Mouse (Mus musculus) embryonic facial prominence, embryonic 11.5 days (tissue): ENCODE data around the gene Aldh3b3. TPM values are rescaled to one million over a fixed set of nuclear protein-coding genes. Genes with fewer than 3 reads are reported as not detected.
"Not testable (repeated sequence)": the region's sequence is repeated elsewhere in the genome, so short reads cannot be mapped to it uniquely, and the experiment has no call there.

Experiments used
- ATAC-seq: fragments of 200-750 bp; cut with Nextera tagmentation; replicated peaks from 2 replicates; pipeline ENCODE4 v1.8.0; 2017; ENCODE audit warnings: low read depth; ENCODE audit not compliant: insufficient number of reproducible peaks, low FRiP score, low TSS enrichment
- DNase-seq: peaks from one replicate; pipeline ENCODE4 v3.0.0-alpha.2; 2015; ENCODE audit warnings: low spot score
- H3K27ac ChIP-seq: fragments of 300-500 bp; sonication (generic); replicated peaks from 2 replicates; pipeline ENCODE4 v1.5.1; 2014; ENCODE audit warnings: mild to moderate bottlenecking, low read depth, low read length, control low read depth
- H3K27me3 ChIP-seq: fragments of 300-500 bp; sonication (generic); 2 replicates; pipeline ENCODE4 v1.6.1; 2014; ENCODE audit warnings: mild to moderate bottlenecking, low read length, moderate library complexity, mixed read lengths; ENCODE audit not compliant: control insufficient read depth, insufficient read depth
- H3K36me3 ChIP-seq: fragments of 300-500 bp; sonication (generic); replicated peaks from 2 replicates; pipeline ENCODE4 v1.6.1; 2014; ENCODE audit warnings: low read depth, mild to moderate bottlenecking, low read length, moderate library complexity, mixed read lengths; ENCODE audit not compliant: control insufficient read depth, insufficient read depth
- H3K4me1 ChIP-seq: fragments of 300-500 bp; sonication (generic); 2 replicates; pipeline ENCODE4 v1.6.1; 2014; ENCODE audit warnings: low read length, mixed read lengths; ENCODE audit not compliant: control insufficient read depth, insufficient read depth
- H3K4me2 ChIP-seq: fragments of 300-500 bp; sonication (generic); 2 replicates; pipeline ENCODE4 v1.6.1; 2014; ENCODE audit warnings: low read depth, mild to moderate bottlenecking, control low read depth, low read length, moderate library complexity
- H3K4me3 ChIP-seq: fragments of 300-500 bp; sonication (generic); 2 replicates; pipeline ENCODE4 v1.5.1; 2014; ENCODE audit warnings: low read depth, low read length, control low read depth
- H3K9ac ChIP-seq: fragments of 300-500 bp; sonication (generic); replicated peaks from 2 replicates; pipeline ENCODE4 v1.6.1; 2014; ENCODE audit warnings: mild to moderate bottlenecking, control low read depth, low read length
- H3K9me3 ChIP-seq: fragments of 300-500 bp; sonication (generic); replicated peaks from 2 replicates; pipeline ENCODE4 v1.6.1; 2016; ENCODE audit warnings: mild to moderate bottlenecking, low read length, inconsistent platforms, mixed read lengths; ENCODE audit not compliant: control insufficient read depth
- WGBS: fragments of 180-500 bp; shearing (Covaris S2); extraction: QIAGEN DNeasy Blood & Tissue Kit; methylation state at CpG from one replicate; pipeline ENCODE4 v1.1.7; 2014; 5-methylcytosine and 5-hydroxymethylcytosine counted together
- polyA plus RNA-seq: library from polyadenylated mRNA; unstranded; fragments of >200 nt; fragmentation: Nextera tagmentation; extraction: Ambion mirVana; gene quantifications from 2 replicates; pipeline ENCODE4 v1.2.1, GENCODE M21; 2014

The Aldh3b3 gene
- polyA plus RNA-seq, 1 experiment from 2014 or later: not detected

GRCm38 (mm10) chr19:3955033-3955432 lies 3.4 kb upstream of the Aldh3b3 start:
- 85% methylated on average over 3 of the region's 3 CpGs for WGBS
- ATAC-seq: no peak

GRCm38 (mm10) chr19:3955804-3956203 lies 2.6 kb upstream of the Aldh3b3 start:
- no peak overlapping the region for H3K4me3 ChIP-seq
- 51% methylated on average over 4 of the region's 4 CpGs for WGBS
- no peaks in the 10 kb centered on the region for H3K36me3 ChIP-seq
- H3K27me3 ChIP-seq: no peaks in the 10 kb centered on the region
- no peak overlapping the region for H3K27ac ChIP-seq
- no peak for DNase-seq
- H3K4me1 ChIP-seq: no peaks in the 10 kb centered on the region
- H3K4me2 ChIP-seq: no peak overlapping the region
- H3K9ac ChIP-seq: no peak overlapping the region
- no peak for ATAC-seq
- no peaks in the 10 kb centered on the region for H3K9me3 ChIP-seq

More at GRCm38 (mm10) chr19:3955033-3955432, 3.4 kb upstream of the Aldh3b3 start:
- no peaks in the 10 kb centered on the region for H3K4me1 ChIP-seq
- H3K27me3 ChIP-seq: no peaks in the 10 kb centered on the region
- no peak overlapping the region for H3K27ac ChIP-seq
- no peak for DNase-seq
- no peak overlapping the region for H3K4me2 ChIP-seq
- no peak overlapping the region for H3K4me3 ChIP-seq
- no peaks in the 10 kb centered on the region for H3K9me3 ChIP-seq
- H3K36me3 ChIP-seq: no peaks in the 10 kb centered on the region
- H3K9ac ChIP-seq: no peak overlapping the region

- H3K4me1 ChIP-seq, H3K36me3 ChIP-seq, H3K4me2 ChIP-seq, H3K27ac ChIP-seq, DNase-seq, H3K27me3 ChIP-seq, H3K4me3 ChIP-seq, ATAC-seq, H3K9me3 ChIP-seq, H3K9ac ChIP-seq: not testable (repeated sequence)
- 81% methylated on average over 4 of the region's 5 CpGs for WGBS
Observed at GRCm38 (mm10) chr19:3957296-3958036, 979 bp upstream of the Aldh3b3 start.

GRCm38 (mm10) chr19:3959030-3959429 lies 585 bp downstream of the Aldh3b3 start:
- Histone ChIP-seq H3K9me3 (no peaks in the 10 kb centered on the region), H3K4me3 (no peak overlapping the region), H3K36me3 (no peaks in the 10 kb centered on the region), H3K27ac (no peak overlapping the region), H3K27me3 (no peaks in the 10 kb centered on the region), H3K4me2 (no peak overlapping the region), H3K9ac (no peak overlapping the region), H3K4me1 (no peaks in the 10 kb centered on the region)
- no peak for ATAC-seq
- no peak for DNase-seq

- DNase-seq: no peak
- WGBS: 84% methylated on average over 5 of the region's 5 CpGs
- H3K27ac ChIP-seq: no peak overlapping the region
- no peak overlapping the region for H3K4me3 ChIP-seq
- H3K9ac ChIP-seq: no peak overlapping the region
- H3K4me1 ChIP-seq: no peaks in the 10 kb centered on the region
- H3K27me3 ChIP-seq: no peaks in the 10 kb centered on the region
- no peaks in the 10 kb centered on the region for H3K36me3 ChIP-seq
- ATAC-seq: no peak
- no peaks in the 10 kb centered on the region for H3K9me3 ChIP-seq
- H3K4me2 ChIP-seq: no peak overlapping the region
Observed at GRCm38 (mm10) chr19:3960211-3960610, 1.8 kb downstream of the Aldh3b3 start.

GRCm38 (mm10) chr19:3961805-3962204 lies 3.4 kb downstream of the Aldh3b3 start:
- ATAC-seq, H3K36me3 ChIP-seq, H3K4me2 ChIP-seq, H3K4me1 ChIP-seq, H3K4me3 ChIP-seq, H3K9me3 ChIP-seq, H3K27ac ChIP-seq, H3K27me3 ChIP-seq, H3K9ac ChIP-seq, DNase-seq: not testable (repeated sequence)
- 81% methylated on average over 6 of the region's 6 CpGs for WGBS

GRCm38 (mm10) chr19:3962469-3962868 lies 4.0 kb downstream of the Aldh3b3 start:
- H3K36me3 ChIP-seq: no peaks in the 10 kb centered on the region
- H3K4me1 ChIP-seq: no peaks in the 10 kb centered on the region

GRCm38 (mm10) chr19:3964030-3964429 lies 5.6 kb downstream of the Aldh3b3 start:
- WGBS: 69% methylated on average over 4 of the region's 4 CpGs
- H3K27me3 ChIP-seq: no peaks in the 10 kb centered on the region
- H3K36me3 ChIP-seq: no peaks in the 10 kb centered on the region
- no peak overlapping the region for H3K9ac ChIP-seq
- no peak overlapping the region for H3K4me2 ChIP-seq
- DNase-seq (no peak), ATAC-seq (no peak)
- H3K4me3 ChIP-seq: no peak overlapping the region
- H3K27ac ChIP-seq: no peak overlapping the region
- H3K9me3 ChIP-seq: no peaks in the 10 kb centered on the region
- no peaks in the 10 kb centered on the region for H3K4me1 ChIP-seq

More at GRCm38 (mm10) chr19:3962469-3962868, 4.0 kb downstream of the Aldh3b3 start:
- WGBS: 18% methylated on average over 2 of the region's 2 CpGs
- DNase-seq (peak; percentile 29), ATAC-seq (no peak)
- Histone ChIP-seq H3K27ac (no peak overlapping the region), H3K4me2 (no peak overlapping the region), H3K9me3 (no peaks in the 10 kb centered on the region), H3K27me3 (no peaks in the 10 kb centered on the region), H3K4me3 (no peak overlapping the region), H3K9ac (no peak overlapping the region)
